Mouse (Mus musculus) urinary bladder, adult 18-20 months (tissue): ENCODE measurements around the gene Tes.

Experiments used
- DNase-seq, 2 experiments: peaks; one replicate each; pipeline ENCODE4 v3.0.0; 2022; ENCODE audit warnings: low spot score in 2 of 2, mixed read lengths in 2 of 2

Tes gene

GRCm38 (mm10) chr6:17152551-17152950 is 87.6 kb downstream of the Tes start:
- no peak for DNase-seq
